Mouse (Mus musculus) adrenal gland (tissue): Measurements from ENCODE around the gene Nepro.

Experiments
- intact Hi-C: fragments of 180-260 bp; cut with DNase I; formaldehyde crosslinking; loops from one replicate; pipeline ENCODE4 v1.15.1; 2025
- long read RNA-seq, 2 experiments: library from polyadenylated mRNA; unstranded; transcript quantifications; one replicate each; pipeline ENCODE4 v2.0.0; 2020; ENCODE audit warnings: borderline replicate concordance in 1 of 2; ENCODE audit not compliant: insufficient replicate concordance in 1 of 2

Nepro gene
- long read RNA-seq, experiment 1, partial matches to known transcripts, result 1 of 2 reads
- long read RNA-seq, experiment 1, other reads (novel, unspliced or antisense), result 0 of 2 reads
- long read RNA-seq, experiment 2, result 0 reads

DNA sequence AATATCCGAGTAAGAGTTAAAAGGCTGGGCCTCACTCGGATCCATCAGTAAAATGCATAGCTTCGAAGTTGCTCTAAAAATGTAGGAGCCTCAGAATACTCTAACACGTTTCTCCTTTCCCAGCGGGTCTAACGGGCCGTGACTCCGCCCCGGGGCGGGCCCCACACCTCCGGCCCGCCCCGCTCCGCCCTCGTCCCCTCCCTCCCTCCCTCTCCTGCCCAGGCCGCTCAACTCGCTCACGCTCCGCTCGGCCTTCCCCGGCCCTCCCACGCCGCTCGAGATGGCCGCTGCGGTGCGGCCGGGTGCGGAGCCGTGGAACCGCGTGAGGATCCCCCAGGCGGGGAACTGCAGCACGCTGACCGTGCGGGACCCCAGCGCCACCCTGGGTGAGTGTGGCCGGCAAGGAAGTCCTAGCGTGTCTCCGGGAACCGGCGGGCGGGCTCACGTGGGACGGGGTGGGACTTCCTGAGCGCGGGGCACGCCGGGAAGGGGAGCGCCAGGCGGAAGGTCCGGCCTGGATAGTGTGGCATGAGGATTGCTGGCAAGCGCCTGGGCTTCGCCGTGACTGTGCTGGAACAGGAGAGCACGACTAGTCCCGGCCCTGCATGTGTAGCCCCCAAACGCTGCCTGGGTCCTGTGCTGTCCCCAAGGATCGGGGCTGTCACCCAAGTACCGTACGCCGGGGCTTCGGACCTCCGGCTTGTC, at the start of gene Nepro:
Gene Nepro (plus strand): TSS at position 219 of the 705 bp plus-strand sequence.
- intact Hi-C loops, result no loop called here

DNA sequence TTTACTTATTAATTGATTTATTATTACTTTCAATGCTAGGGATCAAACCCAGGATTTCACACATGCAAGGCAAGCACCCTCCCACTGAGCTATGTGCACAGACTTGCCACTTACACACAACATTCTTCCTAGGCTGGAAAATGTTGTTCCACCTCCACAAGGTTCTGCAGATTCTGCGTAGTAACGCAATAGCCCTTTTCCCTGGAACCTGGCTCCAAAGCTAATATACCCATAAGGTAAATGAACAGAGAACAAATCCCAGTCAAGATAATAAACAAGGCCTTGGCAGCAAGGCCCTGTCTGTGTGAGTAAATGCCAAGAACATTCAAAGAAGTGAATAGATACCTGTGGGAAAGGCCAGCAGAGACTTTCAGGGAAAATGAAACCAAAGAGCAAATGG, 47.7 kb upstream of the Nepro start:
- intact Hi-C loops, result no loop called here

DNA sequence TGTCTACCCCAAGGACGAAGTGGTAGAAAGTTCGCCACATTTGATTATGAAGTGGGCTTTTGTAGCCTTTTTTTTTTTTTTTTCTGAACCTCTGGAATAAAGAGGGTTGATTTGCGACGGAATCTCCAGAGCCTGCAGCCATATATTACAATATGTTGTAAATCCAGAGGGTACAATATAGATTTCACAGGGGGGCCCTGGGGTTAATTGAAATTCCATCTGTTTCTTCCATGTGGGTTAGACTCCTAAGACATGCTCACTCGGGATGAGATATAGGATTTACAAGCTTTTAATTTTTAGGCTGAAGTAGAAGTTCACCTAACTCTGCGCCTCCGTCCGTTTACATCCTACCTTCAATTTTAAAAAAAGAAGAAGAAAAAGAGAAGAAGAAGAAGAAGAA, 45.0 kb upstream of the Nepro start:
- intact Hi-C loops, result no loop called here

DNA sequence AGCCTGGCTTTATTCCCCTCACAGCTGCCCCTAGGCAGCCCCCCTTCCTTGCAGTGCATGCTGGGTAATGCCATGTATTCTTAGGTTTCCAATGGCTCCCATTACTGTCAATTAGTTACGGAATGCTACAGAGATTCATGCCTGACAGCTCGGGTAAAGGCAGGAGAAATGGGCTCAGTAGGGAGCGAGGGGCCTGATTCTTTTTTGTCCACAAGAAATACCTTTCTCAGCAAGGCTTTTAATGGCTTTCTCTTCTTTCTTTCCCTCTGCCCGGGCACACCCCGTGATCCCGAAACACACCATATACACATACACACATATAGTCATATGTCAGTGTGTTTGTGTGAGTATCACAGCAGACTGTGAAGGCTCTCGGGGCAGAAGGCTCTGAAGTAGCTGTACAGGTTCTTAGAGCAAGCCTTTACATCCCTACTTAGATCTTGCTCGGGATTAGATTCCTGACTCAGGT, 44.6 kb upstream of the Nepro start:
- intact Hi-C loops, result no loop called here

DNA sequence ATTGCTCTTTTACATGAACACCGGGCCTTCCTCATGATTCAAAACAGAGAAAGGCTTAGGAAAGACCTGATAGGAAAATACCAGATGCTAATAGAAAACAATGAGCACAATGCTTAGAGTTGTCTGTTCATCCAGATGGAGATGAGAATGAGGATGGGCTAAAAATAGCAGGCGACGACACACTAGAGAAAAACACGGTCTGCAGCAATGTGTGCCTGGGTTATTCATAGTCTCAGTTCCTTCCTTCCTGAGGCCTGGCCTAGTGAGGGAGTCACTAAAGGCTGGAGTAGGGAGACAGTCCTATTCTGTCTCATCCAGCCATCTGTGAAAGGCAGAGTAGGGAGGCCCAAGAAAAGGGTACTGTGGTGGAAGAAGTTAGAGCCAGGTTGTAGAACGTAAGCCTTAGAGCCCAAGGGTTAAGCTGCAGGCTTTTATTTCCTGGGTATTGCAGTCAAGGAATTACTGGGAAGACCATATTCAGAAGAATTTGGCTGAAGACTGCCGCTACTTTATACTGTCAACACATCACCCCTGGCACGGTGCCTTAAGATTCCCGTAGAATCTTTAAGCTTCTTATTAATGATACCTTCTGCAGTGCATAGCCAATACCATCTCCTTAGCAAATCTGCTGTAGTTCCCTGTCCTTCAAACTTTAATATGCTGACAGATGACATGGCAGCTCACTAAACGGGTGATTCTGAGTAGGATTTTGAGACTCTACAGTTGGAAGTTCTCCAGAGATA, 43.2 kb upstream of the Nepro start:
- intact Hi-C loops, result no loop called here

DNA sequence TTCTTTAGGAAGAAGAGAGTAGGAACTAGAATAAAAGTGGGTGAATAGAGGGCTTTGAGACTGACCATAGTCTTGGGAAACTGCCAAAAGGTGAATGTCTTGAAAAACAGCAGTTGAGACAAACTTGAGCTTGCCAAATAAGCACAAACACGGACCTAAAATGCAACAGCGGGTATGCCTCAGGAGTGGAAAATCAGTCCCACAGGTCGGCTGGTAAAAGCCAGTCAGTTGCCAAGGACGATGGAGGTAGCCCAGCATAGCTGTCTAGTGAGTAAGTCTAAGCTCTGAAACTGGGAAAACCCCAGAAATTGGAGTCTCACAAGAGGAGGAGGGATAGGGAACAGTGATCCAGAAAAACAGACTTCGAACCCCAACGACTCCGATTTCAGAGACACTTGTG, 39.5 kb upstream of the Nepro start:
- intact Hi-C loops, result no loop called here

DNA sequence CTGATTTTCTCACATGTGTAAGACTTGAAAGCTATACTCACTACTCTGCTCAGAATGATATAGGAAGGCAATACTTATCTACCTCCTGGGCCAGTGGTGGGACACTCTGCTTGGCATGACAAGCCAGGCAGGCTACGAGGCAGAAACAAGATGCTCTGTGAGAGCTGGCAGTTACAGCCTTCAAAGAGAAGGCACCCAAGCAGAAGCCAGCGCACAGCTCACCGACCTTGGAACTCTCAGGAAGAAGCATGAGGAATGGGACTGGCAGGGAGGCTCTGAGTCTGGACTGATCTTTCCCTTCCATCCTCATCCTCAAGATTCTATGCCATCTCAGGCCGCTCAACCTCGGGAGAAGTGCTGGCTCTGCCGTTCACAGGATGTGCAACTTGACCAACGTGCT, 38.7 kb upstream of the Nepro start:
- intact Hi-C loops, result no loop called here

DNA sequence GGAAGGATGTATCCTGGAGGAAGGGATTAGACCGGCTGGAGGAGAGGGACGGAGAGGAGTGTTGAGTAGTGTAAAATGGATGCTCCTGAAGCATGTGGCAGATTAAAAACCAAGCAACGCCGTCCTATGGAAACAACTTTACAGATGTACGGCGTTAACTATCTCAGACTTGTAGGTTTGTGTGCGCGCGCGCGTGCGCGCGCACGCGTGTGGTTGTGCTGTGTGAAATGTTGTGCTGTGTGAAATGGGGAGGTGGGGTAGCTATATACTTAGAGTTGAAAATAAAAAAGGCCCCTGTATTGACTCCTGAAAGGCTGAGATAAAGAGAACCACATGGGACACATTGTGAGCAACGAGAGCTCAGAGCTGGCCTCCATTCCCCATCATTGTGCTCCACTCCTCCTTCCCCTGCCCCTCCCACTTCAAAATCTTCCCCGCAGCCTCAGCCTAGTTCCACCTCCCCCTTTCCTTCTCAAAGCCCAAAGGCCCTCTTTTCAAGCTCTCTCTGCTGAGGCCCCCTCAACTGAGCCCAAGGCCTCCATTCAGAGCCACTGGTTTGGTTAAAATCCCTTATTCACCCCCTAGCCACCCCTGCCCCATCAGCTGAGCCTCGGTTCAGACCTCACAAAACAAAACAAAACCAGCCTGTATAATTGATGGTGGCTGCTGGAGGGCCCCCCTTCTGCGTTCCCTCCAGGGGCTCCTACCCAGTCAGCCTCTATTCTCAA, 36.9 kb upstream of the Nepro start:
- intact Hi-C loops, result no loop called here

DNA sequence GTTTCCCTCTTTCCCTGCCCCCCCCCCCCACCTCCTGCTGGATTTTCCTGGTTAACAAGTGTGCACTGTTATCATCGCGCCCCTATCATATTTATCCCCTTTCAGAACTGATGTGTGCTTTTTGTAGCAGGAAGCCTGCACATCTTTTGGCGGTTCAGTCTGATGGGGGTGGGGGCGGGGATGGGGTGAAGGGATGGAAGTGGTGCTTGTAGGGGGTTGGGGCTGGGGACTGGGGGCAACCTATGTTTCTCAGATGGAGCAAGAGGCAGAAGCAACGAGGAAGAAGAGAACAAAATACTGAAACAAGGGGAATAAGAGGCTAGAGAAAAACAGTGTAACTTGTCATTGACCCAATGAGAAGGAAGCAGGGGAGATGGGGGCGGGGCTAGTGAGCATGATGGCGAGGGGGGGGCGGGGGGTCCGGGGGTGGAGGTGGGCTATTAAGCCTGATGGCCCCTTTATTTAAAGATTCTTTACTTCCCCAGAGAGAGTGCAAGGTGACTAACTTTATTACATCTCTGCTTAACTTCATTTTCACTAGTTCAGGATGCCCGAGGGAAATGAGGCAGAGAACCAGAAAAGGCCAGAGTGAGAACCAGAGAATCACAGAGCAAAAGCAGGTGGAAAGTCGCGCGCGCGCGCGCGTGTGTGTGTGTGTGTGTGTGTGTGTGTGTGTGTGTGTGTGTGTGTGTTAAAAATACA, 36.2 kb upstream of the Nepro start:
- intact Hi-C loops, result no loop called here

DNA sequence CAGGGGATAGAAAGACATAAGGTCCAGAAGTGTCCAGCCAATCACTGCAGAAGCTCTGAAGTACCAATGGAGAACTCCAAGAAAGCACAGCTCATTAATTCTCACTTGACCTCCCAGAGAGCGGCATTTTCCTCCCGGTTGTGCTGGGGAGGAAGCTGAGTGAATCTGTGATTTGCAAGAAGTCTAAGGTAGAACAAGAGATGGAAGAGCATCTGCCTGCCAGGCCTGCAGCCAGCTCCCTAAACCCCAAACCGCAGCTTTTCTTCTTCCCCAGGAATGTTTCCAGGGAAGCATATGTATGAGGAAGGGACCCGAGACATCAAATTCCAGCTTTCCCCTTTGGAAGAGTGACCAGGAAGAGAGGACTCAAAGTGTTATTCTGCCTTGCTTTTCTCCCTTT, 35.6 kb upstream of the Nepro start:
- intact Hi-C loops, result no loop called here

DNA sequence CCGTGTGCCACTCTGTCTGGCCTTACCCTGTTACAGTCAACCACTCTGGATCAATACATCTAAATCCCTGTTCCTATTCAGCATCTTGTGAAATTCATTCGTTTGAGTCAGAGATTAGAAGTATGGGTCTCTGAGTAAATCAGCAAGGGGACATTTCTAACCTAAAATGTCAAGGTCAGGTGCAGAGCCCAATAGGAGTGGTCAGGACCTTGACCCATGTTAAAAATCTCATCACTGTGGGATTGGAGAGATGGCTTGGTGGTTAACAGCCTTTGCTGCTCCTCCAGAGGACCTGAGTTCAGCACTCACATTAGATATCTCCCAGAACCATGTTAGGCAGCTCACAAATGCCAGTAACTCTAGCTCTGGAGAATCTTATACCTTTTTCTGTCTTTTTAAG, 33.6 kb upstream of the Nepro start:
- intact Hi-C loops, result loop anchor here (10.0 kb wide), 2 partner anchors 136 to 206 kb away; partner anchors contain the start of gene Boc

DNA sequence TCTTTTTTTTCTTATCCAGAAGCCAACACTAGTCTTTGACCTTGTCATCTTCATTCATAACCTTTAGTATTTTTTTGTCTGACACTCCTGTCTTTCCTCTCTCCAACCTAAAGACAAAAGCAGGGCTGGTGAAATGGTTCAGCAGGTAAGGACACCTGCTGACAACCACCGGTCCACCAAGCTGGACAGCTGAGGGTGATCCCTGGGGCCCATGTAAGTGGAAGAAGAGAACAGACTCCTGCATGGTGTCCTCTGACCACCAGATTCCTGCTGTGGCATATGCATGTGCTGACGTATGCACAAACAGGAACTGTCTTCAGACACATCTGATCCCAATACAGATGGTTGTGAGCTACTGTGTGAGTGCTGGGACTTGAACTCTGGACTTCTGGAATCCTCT, 33.0 kb upstream of the Nepro start:
- intact Hi-C loops, result loop anchor here (10.0 kb wide), 2 partner anchors 136 to 206 kb away; partner anchors contain the start of gene Boc

DNA sequence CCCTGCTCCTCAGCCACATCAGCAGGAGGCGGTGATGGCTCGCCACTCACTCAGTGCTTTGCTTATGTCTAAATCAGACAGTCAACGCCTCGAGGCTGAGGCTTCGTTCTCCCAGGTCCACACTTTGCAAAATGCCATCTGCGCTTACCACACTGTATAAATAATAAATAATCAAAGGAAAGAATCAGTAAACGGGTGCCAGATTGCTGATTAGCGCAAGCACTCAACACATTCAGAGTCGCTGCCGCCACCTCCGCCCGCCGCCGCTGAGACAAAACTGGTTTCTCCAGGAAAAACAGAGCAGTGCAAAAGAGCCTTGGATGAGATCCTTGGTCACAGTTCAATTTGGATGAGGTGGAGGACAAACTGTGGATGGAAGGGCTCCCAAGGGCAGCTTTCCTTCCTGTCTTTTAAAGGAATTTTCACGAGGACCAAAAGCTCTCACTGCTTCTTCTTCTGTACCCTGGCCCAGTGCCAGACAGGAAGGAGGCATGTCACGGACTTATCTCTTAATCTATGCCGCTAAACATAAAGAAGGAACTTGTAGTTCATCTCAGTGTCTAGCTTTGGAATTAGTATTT, 32.5 kb upstream of the Nepro start:
- intact Hi-C loops, result loop anchor here (10.0 kb wide), 2 partner anchors 137 to 207 kb away; partner anchors contain the start of gene Boc

DNA sequence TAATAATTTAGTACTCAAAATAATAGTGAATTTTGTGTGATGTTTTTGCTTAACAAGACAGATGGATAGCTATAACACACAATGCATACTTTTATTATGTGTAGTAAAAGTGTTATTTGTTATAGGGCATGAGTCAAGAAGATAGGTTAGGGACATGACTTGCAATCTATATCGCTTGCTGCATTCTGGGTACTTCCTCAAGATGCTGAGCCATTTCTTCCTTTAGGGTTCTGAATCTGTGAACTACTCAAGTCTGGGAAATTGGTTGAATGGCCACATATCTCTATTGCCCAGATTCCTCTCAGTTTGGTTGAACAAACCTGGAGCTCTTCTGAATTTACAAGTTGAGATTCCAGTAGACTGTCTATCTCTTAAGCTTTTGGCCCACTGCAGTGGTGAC, 31.6 kb upstream of the Nepro start:
- intact Hi-C loops, result loop anchor here (10.0 kb wide), 2 partner anchors 138 to 208 kb away; partner anchors contain the start of gene Boc

DNA sequence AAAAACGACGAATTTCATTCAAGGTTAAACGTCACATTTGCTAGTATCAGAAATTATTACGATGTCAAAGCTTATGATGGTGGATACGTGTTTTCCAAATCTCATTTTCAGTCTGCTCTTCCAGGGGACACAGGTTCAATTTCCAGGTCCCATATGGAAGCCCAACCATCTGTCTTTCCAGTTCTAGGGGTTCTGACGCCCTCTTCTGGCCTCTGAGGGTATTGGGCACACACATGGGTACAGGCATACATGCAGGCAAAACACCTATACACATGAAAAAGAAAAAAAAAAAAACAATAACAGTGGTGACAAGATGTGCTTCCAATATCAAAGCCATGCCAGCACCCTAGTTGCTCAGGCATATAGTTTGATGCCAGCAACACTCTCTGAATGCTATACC, 30.4 kb upstream of the Nepro start:
- intact Hi-C loops, result loop anchor here (10.0 kb wide), 2 partner anchors 139 to 209 kb away; partner anchors contain the start of gene Boc

DNA sequence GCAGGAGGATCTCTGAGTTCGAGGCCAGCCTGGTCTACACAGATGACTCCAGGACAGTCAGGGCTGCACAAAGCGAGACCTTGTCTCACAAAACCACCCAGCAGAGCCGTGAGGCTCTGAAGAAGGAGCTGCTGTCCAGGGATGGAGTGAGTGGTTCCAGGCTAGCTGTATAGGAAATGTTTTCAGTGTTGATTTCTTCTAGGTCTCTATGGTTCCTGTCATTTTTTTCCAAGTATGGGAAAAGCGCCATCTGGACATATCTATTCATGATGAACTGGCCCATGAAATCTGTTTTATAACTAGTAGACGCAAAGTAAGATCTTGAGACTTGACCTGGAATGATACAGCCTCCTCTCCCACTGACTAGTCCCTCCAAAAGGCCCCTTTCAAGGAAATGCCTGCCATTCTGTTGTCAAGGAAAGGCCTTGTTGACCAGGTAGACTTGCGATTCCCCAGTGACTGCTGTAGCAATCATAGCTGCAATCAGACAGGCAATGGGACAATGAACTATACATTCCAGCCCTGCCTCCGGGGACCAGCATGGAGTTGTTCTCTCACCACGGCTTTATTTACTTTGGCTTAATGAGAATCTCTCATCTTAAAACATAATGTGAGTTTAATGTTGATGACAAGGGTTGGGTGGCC, 28.8 kb upstream of the Nepro start:
- intact Hi-C loops, result loop anchor here (10.0 kb wide), 2 partner anchors 141 to 211 kb away; partner anchors contain the start of gene Boc

DNA sequence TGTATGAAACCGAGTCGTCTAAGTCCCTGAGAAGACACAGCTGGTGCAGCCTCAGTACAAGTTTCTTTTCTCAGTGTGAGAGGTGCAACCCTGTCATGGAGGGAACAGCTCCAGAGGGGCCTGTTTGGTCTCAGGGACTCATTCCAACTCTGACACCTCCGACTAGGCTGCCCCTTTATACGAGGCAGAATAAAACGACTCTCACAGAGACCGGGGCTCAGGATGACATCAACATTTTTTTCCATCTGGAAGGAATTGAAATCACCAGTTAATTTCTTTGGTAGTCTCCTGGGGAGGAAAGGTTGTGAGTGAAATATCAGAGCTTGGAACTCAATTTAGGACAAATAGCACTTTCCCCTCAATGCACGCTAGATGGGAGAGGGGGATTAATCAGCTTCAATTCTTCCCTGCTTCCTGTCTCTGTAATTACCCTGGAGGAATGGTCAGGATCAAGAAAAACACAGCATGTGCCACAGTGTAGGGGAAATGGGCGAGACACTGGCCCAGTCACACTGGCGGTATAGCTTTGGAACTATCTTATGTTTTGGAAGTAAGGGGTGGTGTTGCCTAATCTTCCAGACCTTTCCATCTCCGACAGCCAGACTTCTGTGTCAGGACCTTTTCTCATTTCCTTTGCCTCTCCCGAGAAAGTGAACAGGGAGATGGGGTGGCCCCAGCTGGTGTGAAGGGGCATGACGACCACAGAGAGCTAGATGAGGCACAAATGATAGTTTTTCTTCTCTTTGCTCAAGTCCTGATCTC, 28.1 kb upstream of the Nepro start:
- intact Hi-C loops, result loop anchor here (10.0 kb wide), 2 partner anchors 141 to 211 kb away; partner anchors contain the start of gene Boc

DNA sequence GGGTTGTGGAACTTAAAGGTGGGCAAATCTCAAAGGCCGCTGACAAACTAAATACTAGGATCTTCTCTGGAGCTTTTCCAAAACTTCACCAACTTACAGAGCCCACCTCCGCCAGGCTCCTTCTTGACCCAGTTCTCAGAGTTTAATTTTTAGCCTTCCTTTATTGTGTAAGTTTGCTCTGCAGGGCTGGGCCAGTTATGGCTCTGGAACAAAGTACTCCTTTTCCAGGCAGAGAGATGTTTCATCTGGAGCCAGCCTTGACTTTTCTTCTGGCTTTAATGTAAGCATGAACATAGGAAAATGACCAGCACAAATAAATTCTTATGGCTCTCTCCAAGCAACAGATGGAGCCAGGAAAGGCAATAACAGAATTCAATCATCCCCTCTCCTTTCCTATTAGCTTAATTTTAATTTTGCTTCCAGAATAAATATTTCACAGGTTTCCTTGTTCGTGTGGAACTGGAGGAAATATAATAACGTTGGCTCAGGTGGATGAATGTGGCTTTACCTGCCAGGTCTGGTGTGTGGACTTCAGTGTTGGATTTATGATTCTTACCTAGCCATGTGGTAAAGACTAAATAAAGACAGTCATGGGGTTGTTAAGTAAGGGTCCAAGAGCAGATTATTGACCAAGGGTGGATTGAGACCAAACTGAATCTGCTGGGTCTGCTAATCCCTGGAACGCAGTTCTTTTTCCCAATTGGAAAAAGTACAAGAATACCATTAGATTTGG, 26.5 kb upstream of the Nepro start:
- intact Hi-C loops, result loop anchor here (10.0 kb wide), 2 partner anchors 143 to 213 kb away; partner anchors contain the start of gene Boc
